Mouse (Mus musculus): ENCODE results near the gene Ptbp1. TPM values are rescaled to one million over a fixed set of nuclear protein-coding genes. Genes with fewer than 3 reads are reported as not detected.

Ptbp1 gene
- polyA plus RNA-seq (2017; shearing (Covaris generic)), result 555 TPM

DNA sequence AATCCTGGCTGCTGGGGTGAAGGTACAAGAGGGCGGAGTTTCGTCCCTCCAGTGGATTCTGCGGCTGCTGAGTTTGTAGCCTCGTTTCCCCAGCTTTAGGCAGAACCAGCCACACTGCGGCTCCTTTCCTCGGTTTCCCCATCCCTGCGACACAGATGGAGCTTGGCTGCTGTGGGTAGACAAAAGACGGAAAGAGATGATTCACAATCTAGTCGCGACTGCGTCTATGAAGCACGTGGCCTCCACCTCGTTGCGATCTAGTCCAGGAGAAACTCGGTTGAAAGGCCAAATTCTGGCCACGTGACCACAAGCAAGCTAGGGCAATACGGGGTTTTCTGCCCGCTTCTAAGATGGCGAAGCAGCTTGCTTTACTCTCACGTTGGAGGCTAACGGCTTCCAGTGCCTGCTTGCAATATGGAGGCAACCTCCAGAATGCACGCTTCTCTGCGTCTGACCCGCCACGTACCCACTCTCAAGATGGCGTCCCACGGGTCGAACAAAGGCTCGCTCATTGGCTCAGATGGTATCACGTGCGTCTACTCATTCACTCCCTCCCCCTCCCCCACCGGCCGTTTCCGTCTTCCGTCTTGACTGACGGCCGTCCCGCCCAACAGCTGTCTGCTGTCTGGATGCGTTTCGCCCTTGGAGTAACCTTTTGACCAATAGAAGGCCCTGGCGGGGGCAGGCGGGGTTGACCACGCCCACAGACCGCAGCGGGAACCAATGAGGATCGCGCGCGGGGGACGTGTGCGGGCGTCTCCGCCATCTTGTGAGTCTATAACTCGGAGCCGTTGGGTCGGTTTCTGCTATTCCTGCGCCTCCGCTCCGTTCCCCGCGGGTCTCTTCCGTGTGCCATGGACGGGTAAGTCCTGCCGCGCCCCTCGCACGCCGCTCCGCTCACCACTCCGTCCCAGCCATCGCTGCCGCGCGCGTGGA lies at the start of gene Ptbp1:
Gene Ptbp1 (plus strand): TSS at position 568 of the 936 bp plus-strand sequence.

DNA sequence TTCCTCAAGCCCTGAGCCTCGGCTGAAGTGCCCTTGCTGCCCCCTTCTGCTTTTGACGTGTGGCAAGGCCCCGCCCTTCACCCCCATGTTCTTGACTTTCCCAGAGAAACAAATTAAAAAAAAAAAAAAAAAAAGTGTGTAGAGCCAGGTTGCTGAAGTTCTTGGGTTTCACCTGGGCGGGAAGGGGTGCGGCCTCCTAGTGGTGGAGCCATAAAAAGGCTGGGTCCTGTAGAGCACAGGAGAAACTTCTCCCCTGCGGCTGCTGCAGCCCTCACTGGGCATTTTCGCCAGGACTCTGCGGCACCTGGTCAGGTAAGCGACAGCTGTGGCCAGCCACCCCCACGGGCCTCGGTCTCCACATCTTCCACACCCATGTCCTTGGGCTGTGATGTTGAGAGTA lies 33.4 kb upstream of the Ptbp1 start, which contains the start of gene Misp:
Gene Misp (plus strand): TSS at position 208 of the 400 bp plus-strand sequence.

DNA sequence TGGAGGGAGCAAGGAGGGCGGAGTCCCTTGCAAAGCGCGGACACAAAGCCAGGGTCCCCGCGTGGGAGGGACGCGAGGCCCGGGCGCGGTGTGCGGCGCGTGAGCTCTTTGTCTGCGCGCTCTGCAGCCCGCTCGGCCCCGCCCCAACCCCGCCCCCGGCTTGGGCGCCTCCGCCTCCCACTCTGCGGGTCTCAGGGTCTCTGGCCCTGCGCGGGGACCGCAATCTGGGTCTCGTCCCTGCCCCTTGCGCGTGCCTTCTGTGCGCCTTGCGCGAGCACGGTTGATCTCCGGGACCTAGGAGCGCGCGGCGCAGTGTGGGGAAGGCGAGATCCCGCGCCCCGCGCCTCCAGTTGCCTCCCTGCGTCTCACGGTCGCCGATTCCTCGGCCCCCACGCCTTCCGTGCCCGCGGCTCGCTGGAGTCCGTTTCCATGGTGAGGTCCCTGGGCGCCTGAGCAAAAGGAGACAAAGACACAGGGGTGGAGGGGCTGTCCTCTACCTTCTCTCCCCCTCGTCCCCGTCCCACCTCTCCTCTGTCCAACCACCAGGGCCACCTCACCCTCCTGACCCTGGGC lies 20.1 kb downstream of the Ptbp1 start, which contains the start of the genes Prtn3 and Plppr3:
Gene Prtn3 (plus strand): TSS at position 187 of the 573 bp plus-strand sequence.
Gene Plppr3 (minus strand): TSS at position 345 of the 573 bp plus-strand sequence.

DNA sequence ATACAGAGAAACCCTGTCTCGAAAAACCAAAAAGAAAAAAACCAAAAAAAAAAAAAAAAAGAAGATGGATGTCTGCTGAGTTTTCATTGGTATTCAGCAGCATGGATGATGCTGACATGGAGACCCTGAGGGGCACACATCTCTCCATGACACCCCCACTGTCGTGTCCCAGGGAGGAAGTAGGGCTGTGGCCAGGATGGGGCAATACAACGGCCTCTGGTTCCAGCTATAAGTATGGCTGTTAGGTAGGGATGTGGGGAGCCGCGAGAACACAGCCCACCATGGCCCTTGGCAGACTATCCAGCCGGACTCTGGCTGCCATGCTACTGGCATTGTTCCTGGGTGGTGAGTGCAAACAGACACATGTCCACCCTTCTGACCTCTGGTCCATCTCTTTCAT lies 31.8 kb downstream of the Ptbp1 start, which contains the start of gene Elane:
Gene Elane (plus strand): TSS at position 194 of the 400 bp plus-strand sequence.

DNA sequence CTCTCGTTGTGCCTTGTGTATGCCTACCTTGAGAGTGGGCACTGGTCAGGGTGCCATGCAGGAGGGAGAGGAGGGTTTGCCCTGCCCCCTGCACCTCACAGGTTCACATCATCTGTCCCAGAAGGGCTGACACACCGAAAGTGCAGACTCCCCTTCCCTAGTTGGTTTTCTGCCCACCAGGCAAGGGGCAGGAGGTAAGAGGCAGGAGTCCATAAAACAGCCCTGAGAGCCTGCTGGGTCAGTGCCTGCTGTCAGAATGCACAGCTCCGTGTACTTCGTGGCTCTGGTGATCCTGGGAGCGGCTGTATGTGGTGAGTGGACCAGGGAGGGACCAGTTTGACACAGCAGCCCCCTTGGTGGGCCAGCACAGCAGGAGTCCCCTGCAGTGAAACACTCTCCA lies 36.4 kb downstream of the Ptbp1 start, which contains the start of gene Cfd:
Gene Cfd (plus strand): TSS at position 184 of the 400 bp plus-strand sequence.

DNA sequence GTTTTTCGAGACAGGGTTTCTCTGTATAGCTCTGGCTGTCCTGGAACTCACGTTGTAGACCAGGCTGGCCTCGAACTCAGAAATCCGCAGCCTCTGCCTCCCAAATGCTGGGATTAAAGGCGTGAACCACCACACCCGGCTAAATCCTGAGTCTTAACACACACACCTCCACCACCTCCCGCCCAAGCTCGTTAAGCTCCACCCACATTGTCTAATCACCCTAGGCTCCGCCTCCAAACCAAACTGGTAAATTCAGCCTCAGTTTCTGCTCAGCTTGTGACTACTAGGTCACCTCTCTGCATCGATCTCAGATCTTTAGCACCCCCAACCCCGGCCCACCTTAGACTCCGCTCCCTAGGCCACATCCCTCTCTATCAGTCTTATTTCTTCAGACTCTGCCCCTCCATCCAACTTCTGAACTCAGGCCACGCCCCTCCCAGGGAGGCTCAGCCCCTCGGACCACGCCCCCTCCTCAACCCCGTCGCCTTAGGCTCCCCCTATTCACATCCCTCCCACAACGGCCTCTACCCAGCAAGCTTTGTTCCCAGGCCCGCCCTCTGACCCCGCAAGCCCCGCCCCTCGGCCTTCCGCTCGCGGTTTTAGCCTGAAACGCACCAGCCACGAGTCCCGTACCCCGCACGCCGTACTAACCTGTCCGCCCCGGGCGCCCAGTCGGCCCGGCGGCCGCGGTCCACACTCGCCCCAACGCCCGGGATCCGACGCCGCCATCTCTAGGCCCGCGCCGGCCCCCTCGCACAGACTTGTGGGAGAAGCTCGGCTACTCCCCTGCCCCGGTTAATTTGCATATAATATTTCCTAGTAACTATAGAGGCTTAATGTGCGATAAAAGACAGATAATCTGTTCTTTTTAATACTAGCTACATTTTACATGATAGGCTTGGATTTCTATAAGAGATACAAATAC lies 54.2 kb downstream of the Ptbp1 start, which contains the start of gene Med16:
Gene Med16 (minus strand): TSS at position 757 of the 925 bp plus-strand sequence.

DNA sequence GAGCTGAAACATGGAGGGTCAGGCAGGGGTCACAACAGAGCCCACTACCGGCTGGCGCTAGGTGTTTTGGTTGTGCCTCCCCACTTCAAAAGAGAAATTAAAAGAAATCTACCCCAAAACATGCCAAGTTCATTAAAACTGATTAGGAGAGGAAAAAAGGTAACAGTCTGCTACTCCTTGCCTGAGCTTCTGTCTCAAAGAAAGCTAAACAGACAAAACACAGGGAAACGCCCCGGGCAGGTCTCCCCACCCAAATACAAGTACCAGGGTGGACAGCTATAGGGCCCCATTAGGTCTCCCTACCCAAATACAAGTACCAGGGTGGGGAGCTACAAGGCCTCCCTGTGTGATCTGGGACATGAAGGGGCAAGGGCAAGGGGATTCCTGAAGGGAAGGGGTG lies 56.3 kb downstream of the Ptbp1 start, which contains the start of gene Gm26602:
Gene Gm26602 (plus strand): TSS at position 301 of the 400 bp plus-strand sequence.

Other genes starting within 250 kb of the Ptbp1 start
- not detected for gene C2cd4c, start 240.4 kb upstream of the Ptbp1 start, polyA plus RNA-seq (2017; shearing (Covaris generic))
- gene Shc2, start 216.5 kb upstream of the Ptbp1 start, polyA plus RNA-seq (2017; shearing (Covaris generic)), result not detected
- not detected for gene Odf3l2, start 208.7 kb upstream of the Ptbp1 start, polyA plus RNA-seq (2017; shearing (Covaris generic))
- not detected for gene Madcam1, start 189.9 kb upstream of the Ptbp1 start, polyA plus RNA-seq (2017; shearing (Covaris generic))
- gene Tpgs1, start 185.1 kb upstream of the Ptbp1 start, polyA plus RNA-seq (2017; shearing (Covaris generic)), result 24.0 TPM
- gene Cdc34, start 172.2 kb upstream of the Ptbp1 start, polyA plus RNA-seq (2017; shearing (Covaris generic)), result 83.3 TPM
- 2.7 TPM for gene Gzmm, start 165.4 kb upstream of the Ptbp1 start, polyA plus RNA-seq (2017; shearing (Covaris generic))
- 178 TPM for gene Bsg, start 149.9 kb upstream of the Ptbp1 start, polyA plus RNA-seq (2017; shearing (Covaris generic))
- 0.12 TPM for gene Hcn2, start 137.8 kb upstream of the Ptbp1 start, polyA plus RNA-seq (2017; shearing (Covaris generic))
- gene Polrmt, start 107.8 kb upstream of the Ptbp1 start, polyA plus RNA-seq (2017; shearing (Covaris generic)), result 33.4 TPM
- gene Fgf22, start 99.4 kb upstream of the Ptbp1 start, polyA plus RNA-seq (2017; shearing (Covaris generic)), result not detected
- gene Rnf126, start 87.5 kb upstream of the Ptbp1 start, polyA plus RNA-seq (2017; shearing (Covaris generic)), result 47.0 TPM
- gene Fstl3, start 77.2 kb upstream of the Ptbp1 start, polyA plus RNA-seq (2017; shearing (Covaris generic)), result 0.31 TPM
- gene Prss57, start 63.5 kb upstream of the Ptbp1 start, polyA plus RNA-seq (2017; shearing (Covaris generic)), result not detected
- 3.5 TPM for gene Palm, start 60.9 kb upstream of the Ptbp1 start, polyA plus RNA-seq (2017; shearing (Covaris generic))
- not detected for gene Misp, start 33.4 kb upstream of the Ptbp1 start, polyA plus RNA-seq (2017; shearing (Covaris generic))
- not detected for gene Prtn3, start 20.0 kb downstream of the Ptbp1 start, polyA plus RNA-seq (2017; shearing (Covaris generic))
- gene Plppr3, start 20.2 kb downstream of the Ptbp1 start, polyA plus RNA-seq (2017; shearing (Covaris generic)), result 11.3 TPM
- not detected for gene Elane, start 31.8 kb downstream of the Ptbp1 start, polyA plus RNA-seq (2017; shearing (Covaris generic))
- not detected for gene Cfd, start 36.4 kb downstream of the Ptbp1 start, polyA plus RNA-seq (2017; shearing (Covaris generic))
- 31.9 TPM for gene Med16, start 54.5 kb downstream of the Ptbp1 start, polyA plus RNA-seq (2017; shearing (Covaris generic))
- 11.6 TPM for gene Gm26602, start 56.4 kb downstream of the Ptbp1 start, polyA plus RNA-seq (2017; shearing (Covaris generic))
- gene Kiss1r, start 62.5 kb downstream of the Ptbp1 start, polyA plus RNA-seq (2017; shearing (Covaris generic)), result 0.26 TPM
- 113 TPM for gene R3hdm4, start 66.8 kb downstream of the Ptbp1 start, polyA plus RNA-seq (2017; shearing (Covaris generic))
- gene Arid3a, start 72.6 kb downstream of the Ptbp1 start, polyA plus RNA-seq (2017; shearing (Covaris generic)), result 10.6 TPM
- gene Wdr18, start 105.7 kb downstream of the Ptbp1 start, polyA plus RNA-seq (2017; shearing (Covaris generic)), result 55.5 TPM
- not detected for gene Grin3b, start 116.3 kb downstream of the Ptbp1 start, polyA plus RNA-seq (2017; shearing (Covaris generic))
- gene Tmem259, start 129.9 kb downstream of the Ptbp1 start, polyA plus RNA-seq (2017; shearing (Covaris generic)), result 28.1 TPM
- gene Cnn2, start 134.2 kb downstream of the Ptbp1 start, polyA plus RNA-seq (2017; shearing (Covaris generic)), result 501 TPM
- gene Abca7, start 142.1 kb downstream of the Ptbp1 start, polyA plus RNA-seq (2017; shearing (Covaris generic)), result 52.9 TPM
- gene Arhgap45, start 162.2 kb downstream of the Ptbp1 start, polyA plus RNA-seq (2017; shearing (Covaris generic)), result 733 TPM
- 112 TPM for gene Polr2e, start 185.4 kb downstream of the Ptbp1 start, polyA plus RNA-seq (2017; shearing (Covaris generic))
- gene Gpx4, start 192.7 kb downstream of the Ptbp1 start, polyA plus RNA-seq (2017; shearing (Covaris generic)), result 368 TPM

All from effector memory CD4-positive, alpha-beta T cell, adult 5 months (primary cell).